Mouse (Mus musculus): ENCODE measurements around the gene Fam163b. TPM values are rescaled to one million over a fixed set of nuclear protein-coding genes. Genes with fewer than 3 reads are reported as not detected.
A peak's percentile ranks its signal among the peaks of the same experiment; 100 is the strongest.

The Fam163b gene
- polyA plus RNA-seq, 1 experiment from 2014 or later: 0.31 TPM

DNA sequence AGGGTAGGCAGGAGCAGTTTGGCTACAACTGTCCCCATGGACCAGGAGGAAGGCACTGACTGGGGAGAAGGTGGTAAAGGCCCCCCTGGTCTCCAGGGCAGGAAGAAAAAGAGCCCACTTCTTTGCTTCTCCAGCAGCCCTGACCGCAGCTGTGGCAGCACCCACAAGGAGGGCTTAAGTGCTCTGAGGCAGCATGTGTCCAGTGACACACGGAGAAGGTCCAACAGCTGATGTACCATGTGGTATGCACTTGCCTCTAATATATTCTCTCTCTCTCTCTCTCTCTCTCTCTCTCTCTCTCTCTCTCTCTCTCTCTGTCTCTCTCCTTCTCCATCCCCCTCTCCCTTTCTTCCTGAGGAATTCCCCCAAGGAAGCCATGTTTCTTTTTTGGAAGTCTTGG is 70.3 kb downstream of the Fam163b start, which contains the start of gene Mymk:
Gene Mymk, minus strand, starts transcription at position 202 of the 400 bp plus-strand sequence.
- Histone ChIP-seq H3K36me3 (no peaks in the 10 kb centered on the region), H3K27ac (replicated peaks) (no peak within 1 kb of the TSS; the same call in 1 of the 2 replicates), H3K9ac (no peak within 1 kb of the TSS), H3K4me2 (replicated peaks) (no peak within 1 kb of the TSS), H3K4me3 (replicated peaks) (peak within 1 kb of the TSS; percentile 23), H3K27me3 (0 out of 2 replicates have a peak, but pooled peaks cover 3% of the 10 kb centered on the region), H3K4me1 (peaks cover 9% of the 10 kb centered on the region; the same call in 1 of the 2 replicates), H3K9me3 (replicated peaks) (no peaks in the 10 kb centered on the region)
- WGBS: 52% methylated on average over 2 of the region's 2 CpGs
- no peak for ATAC-seq (ENCODE audit: insufficient number of reproducible peaks, low FRiP score, low TSS enrichment, low read depth)

DNA sequence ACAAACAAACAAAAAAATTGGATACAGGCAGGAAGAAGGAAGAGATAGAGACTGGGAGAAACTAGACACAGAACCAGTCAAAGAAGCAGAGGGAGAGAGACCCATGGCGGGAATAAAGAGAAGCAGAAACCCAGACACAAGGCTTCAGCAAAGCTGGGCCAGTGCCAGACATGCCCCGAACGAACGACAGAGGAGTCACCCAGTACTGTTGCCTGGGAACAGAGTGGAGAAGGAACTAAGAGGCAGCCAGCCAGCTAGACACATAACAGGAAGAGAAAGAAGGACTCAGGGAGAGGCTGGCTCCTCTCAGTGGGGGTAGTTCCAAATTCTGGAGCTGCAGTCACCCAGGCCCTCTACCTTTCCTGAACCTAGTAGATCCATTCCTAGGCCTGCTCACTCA is 71.2 kb downstream of the Fam163b start:
- H3K36me3 ChIP-seq: no peaks in the 10 kb centered on the region
- no peaks in the 10 kb centered on the region for H3K9me3 ChIP-seq (replicated peaks)
- WGBS: 23% methylated on average over 4 of the region's 4 CpGs
- no peak for ATAC-seq (ENCODE audit: insufficient number of reproducible peaks, low FRiP score, low TSS enrichment, low read depth)
- no peak overlapping the region for H3K4me2 ChIP-seq (replicated peaks)
- H3K4me1 ChIP-seq: peaks cover 9% of the 10 kb centered on the region; the same call in 1 of the 2 replicates
- peak overlapping the region; percentile 23 for H3K4me3 ChIP-seq (replicated peaks)
- H3K27ac ChIP-seq (replicated peaks): no peak overlapping the region; the same call in 1 of the 2 replicates
- H3K27me3 ChIP-seq: no peaks in the 10 kb centered on the region
- H3K9ac ChIP-seq: no peak overlapping the region

DNA sequence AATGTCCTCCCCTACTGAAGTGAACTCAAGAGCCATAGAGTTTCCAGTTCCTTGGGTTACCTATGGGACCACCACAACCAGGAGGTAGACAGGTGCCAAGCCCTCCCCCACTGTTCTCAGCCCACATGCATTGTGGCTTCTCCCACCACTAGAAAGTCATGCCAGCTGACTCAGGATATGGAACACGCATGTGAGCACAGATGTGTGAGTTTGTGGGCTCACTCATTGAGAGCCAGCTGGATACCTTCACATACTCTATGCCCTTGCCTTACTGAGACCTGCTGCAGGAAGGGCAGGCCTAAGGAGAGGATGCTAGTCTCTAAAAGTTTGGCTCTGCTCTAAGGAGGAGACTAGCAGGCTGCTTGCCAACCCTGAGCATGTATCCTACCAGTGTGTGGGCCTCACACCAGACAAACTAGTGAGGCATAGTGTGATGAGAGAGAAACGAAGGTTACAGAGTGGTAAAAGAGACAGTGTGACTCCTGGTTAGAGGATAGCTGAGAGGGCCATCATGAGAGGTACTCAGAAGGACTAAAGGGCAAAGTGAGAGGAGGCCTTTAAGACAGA is 72.0 kb downstream of the Fam163b start:
- Histone ChIP-seq H3K4me1 (peaks cover 9% of the 10 kb centered on the region; the same call in 1 of the 2 replicates), H3K4me2 (replicated peaks) (no peak overlapping the region), H3K36me3 (no peaks in the 10 kb centered on the region), H3K9ac (no peak overlapping the region), H3K9me3 (replicated peaks) (no peaks in the 10 kb centered on the region), H3K27me3 (no peaks in the 10 kb centered on the region), H3K4me3 (replicated peaks) (peak overlapping the region; percentile 23; the same call in 1 of the 2 replicates), H3K27ac (replicated peaks) (no peak overlapping the region)
- ATAC-seq (ENCODE audit: insufficient number of reproducible peaks, low FRiP score, low TSS enrichment, low read depth): no peak
- 78% methylated on average over 2 of the region's 2 CpGs for WGBS

DNA sequence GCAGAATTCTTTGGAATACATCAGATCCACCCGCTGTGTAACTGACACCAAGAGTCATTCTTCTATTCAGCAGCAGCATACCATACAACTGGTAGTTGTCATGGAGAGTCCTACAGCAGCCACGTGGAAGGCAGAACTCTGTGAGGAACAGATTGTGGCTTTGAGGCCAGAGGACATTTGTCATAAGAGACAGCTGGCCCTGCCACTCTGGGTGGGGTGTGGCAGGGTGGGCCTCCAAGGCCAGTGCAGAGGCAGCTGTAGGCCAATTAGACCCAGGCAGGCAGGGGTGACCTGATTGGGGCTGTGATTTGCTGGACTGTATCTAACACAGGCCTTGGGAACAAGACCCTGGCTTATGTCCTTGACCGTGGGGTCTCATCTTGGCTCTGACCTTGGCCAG is 72.6 kb downstream of the Fam163b start:
- Histone ChIP-seq H3K4me1 (peaks cover 9% of the 10 kb centered on the region; the same call in 1 of the 2 replicates), H3K4me2 (replicated peaks) (no peak overlapping the region), H3K36me3 (no peaks in the 10 kb centered on the region), H3K27ac (replicated peaks) (no peak overlapping the region), H3K9ac (no peak overlapping the region), H3K27me3 (no peaks in the 10 kb centered on the region), H3K9me3 (replicated peaks) (no peaks in the 10 kb centered on the region), H3K4me3 (replicated peaks) (no peak overlapping the region)
- WGBS: 55% methylated on average over 3 of the region's 3 CpGs
- peak; percentile 44 for ATAC-seq (ENCODE audit: insufficient number of reproducible peaks, low FRiP score, low TSS enrichment, low read depth)

DNA sequence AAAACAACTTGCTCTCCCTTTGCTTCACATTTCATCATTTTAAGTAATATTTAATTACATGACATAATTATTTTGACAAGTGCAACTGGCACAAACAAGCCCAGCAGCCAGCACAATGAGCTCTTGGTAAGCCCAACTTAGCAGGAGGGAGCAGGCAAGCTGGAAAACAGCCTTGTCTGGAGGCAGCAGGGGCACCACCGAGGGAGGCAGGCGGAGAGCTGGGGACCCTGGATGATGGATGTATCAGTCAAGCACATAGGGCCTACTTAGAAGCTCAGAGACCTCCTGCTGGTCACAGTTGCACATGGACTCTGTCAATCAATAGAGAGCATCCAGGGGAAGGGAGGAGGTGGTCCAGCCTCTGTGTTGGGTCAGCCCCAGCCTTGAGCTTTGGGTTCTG is 74.3 kb downstream of the Fam163b start:
- Histone ChIP-seq H3K4me2 (replicated peaks) (no peak overlapping the region), H3K4me3 (replicated peaks) (no peak overlapping the region), H3K36me3 (no peaks in the 10 kb centered on the region), H3K4me1 (peaks cover 9% of the 10 kb centered on the region; the same call in 1 of the 2 replicates), H3K9ac (no peak overlapping the region), H3K27me3 (no peaks in the 10 kb centered on the region), H3K9me3 (replicated peaks) (no peaks in the 10 kb centered on the region), H3K27ac (replicated peaks) (no peak overlapping the region)
- WGBS: 39% methylated on average over 2 of the region's 2 CpGs
- ATAC-seq (ENCODE audit: insufficient number of reproducible peaks, low FRiP score, low TSS enrichment, low read depth): no peak

DNA sequence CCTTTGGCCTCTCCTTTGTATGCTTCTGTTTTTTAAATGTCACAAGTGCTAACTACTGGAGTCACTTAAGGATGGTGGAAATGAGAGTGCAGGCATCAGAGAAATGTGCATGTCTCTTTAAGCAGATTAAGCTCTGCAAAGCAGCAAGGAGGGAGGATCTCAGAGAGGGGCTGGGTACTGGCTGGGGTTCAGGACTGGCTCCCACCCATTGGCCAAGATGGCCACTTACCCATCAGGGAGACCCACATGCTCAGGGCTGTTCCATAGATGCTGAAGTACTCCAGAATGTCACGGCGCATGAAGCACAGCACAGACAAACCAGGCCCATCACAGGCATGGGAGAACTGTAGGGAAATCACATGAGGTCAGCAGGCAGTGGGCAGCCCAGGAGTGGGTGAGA is 75.2 kb downstream of the Fam163b start:
- H3K27ac ChIP-seq (replicated peaks): no peak overlapping the region
- peaks cover 9% of the 10 kb centered on the region; the same call in 1 of the 2 replicates for H3K4me1 ChIP-seq
- WGBS: 74% methylated on average over 2 of the region's 2 CpGs
- no peaks in the 10 kb centered on the region for H3K9me3 ChIP-seq (replicated peaks)
- no peak overlapping the region for H3K4me3 ChIP-seq (replicated peaks)
- ATAC-seq (ENCODE audit: insufficient number of reproducible peaks, low FRiP score, low TSS enrichment, low read depth): no peak
- H3K36me3 ChIP-seq: no peaks in the 10 kb centered on the region
- no peak overlapping the region for H3K9ac ChIP-seq
- no peaks in the 10 kb centered on the region for H3K27me3 ChIP-seq
- no peak overlapping the region for H3K4me2 ChIP-seq (replicated peaks)

Other genes starting within 250 kb of the Fam163b start
- 28.4 and 28.8 TPM in 2 replicates for gene Surf6, start 239.6 kb downstream of the Fam163b start, polyA plus RNA-seq (2015; fragmentation: Nextera tagmentation; extraction: Ambion mirVana)
- 52.4 and 56.4 TPM in 2 replicates for gene Med22, start 231.8 kb downstream of the Fam163b start, polyA plus RNA-seq (2015; fragmentation: Nextera tagmentation; extraction: Ambion mirVana)
- 584 and 598 TPM in 2 replicates for gene Rpl7a, start 231.7 kb downstream of the Fam163b start, polyA plus RNA-seq (2015; fragmentation: Nextera tagmentation; extraction: Ambion mirVana)
- 38.2 TPM in 2 replicates for gene Surf2, start 226.1 kb downstream of the Fam163b start, polyA plus RNA-seq (2015; fragmentation: Nextera tagmentation; extraction: Ambion mirVana)
- gene Surf1, start 226.0 kb downstream of the Fam163b start, polyA plus RNA-seq (2015; fragmentation: Nextera tagmentation; extraction: Ambion mirVana): 58.4 and 60.4 TPM in 2 replicates
- 265 and 273 TPM in 2 replicates for gene Surf4, start 208.6 kb downstream of the Fam163b start, polyA plus RNA-seq (2015; fragmentation: Nextera tagmentation; extraction: Ambion mirVana)
- gene Stkld1, start 208.4 kb downstream of the Fam163b start, polyA plus RNA-seq (2015; fragmentation: Nextera tagmentation; extraction: Ambion mirVana): 0.07 and 0.14 TPM in 2 replicates
- gene Rexo4, start 178.1 kb downstream of the Fam163b start, polyA plus RNA-seq (2015; fragmentation: Nextera tagmentation; extraction: Ambion mirVana): 43.2 and 48.6 TPM in 2 replicates
- 0.12 and 0.25 TPM in 2 replicates for gene Adamts13, start 169.1 kb downstream of the Fam163b start, polyA plus RNA-seq (2015; fragmentation: Nextera tagmentation; extraction: Ambion mirVana)
- 72.7 and 82.7 TPM in 2 replicates for gene Cacfd1, start 132.6 kb downstream of the Fam163b start, polyA plus RNA-seq (2015; fragmentation: Nextera tagmentation; extraction: Ambion mirVana)
- 0.91 and 1.1 TPM in 2 replicates for gene Slc2a6, start 114.5 kb downstream of the Fam163b start, polyA plus RNA-seq (2015; fragmentation: Nextera tagmentation; extraction: Ambion mirVana)
- gene Mymk, start 70.3 kb downstream of the Fam163b start, polyA plus RNA-seq (2015; fragmentation: Nextera tagmentation; extraction: Ambion mirVana): 63.7 and 71.1 TPM in 2 replicates
- 3.8 and 5.0 TPM in 2 replicates for gene Adamtsl2, start 63.1 kb downstream of the Fam163b start, polyA plus RNA-seq (2015; fragmentation: Nextera tagmentation; extraction: Ambion mirVana)
- gene Dbh, start 22.7 kb upstream of the Fam163b start, polyA plus RNA-seq (2015; fragmentation: Nextera tagmentation; extraction: Ambion mirVana): 0.55 and 1.1 TPM in 2 replicates
- 6.3 and 8.5 TPM in 2 replicates for gene Sardh, start 105.8 kb upstream of the Fam163b start, polyA plus RNA-seq (2015; fragmentation: Nextera tagmentation; extraction: Ambion mirVana)